Mouse (Mus musculus) macrophage (primary cell): ENCODE data around the gene Ccdc148. TPM values are rescaled to one million over a fixed set of nuclear protein-coding genes. Genes with fewer than 3 reads are reported as not detected.
A peak's percentile ranks its signal among the peaks of the same experiment; 100 is the strongest.

Experiments used
- H3K27ac ChIP-seq: fragments of 350-480 bp; formaldehyde crosslinking; 2 replicates; pipeline ENCODE4 v1.9.0; 2021
- H3K36me3 ChIP-seq: fragments of 350-480 bp; formaldehyde crosslinking; 2 replicates; pipeline ENCODE4 v1.9.0; 2021; ENCODE audit errors: inconsistent target
- H3K4me3 ChIP-seq: fragments of 350-480 bp; formaldehyde crosslinking; 2 replicates; pipeline ENCODE4 v1.9.0; 2021; ENCODE audit errors: inconsistent target
- H3K79me2 ChIP-seq: fragments of 350-480 bp; formaldehyde crosslinking; 2 replicates; pipeline ENCODE4 v1.9.0; 2021; ENCODE audit errors: inconsistent target
- WGBS: methylation state at CpG from one replicate; pipeline ENCODE4 v1.1.7; 2026; ENCODE audit warnings: inconsistent platforms; ENCODE audit not compliant: missing documents; 5-methylcytosine and 5-hydroxymethylcytosine counted together
- polyA plus RNA-seq: library from polyadenylated mRNA; stranded (reverse); fragments of 250-400 nt; gene quantifications from 3 replicates; pipeline ENCODE4 v1.2.4, GENCODE M21; 2018; ENCODE audit warnings: inconsistent platforms
- total RNA-seq, 78 experiments: library from RNA; depleted of rRNA; stranded (reverse); fragments of 250-400 nt; gene quantifications; 1 replicate in 9 of 78; 2 replicates in 24 of 78; 3 replicates in 43 of 78; 4 replicates in 2 of 78; pipeline ENCODE4 v1.2.4; 2018; ENCODE audit warnings: inconsistent platforms in 56 of 78

Gene Ccdc148
- 10 to 100 TPM in 7 of 26 experiments, 1 to 10 TPM in 18, under 1 TPM in 1; 0.96 to 15.3 (median 3.4) TPM for total RNA-seq (2018; cell fraction: chromatin; rRNA removed)
- total RNA-seq (2018; cell fraction: cytosol; rRNA removed), result 10 to 100 TPM in 1 of 26 experiments, 1 to 10 TPM in 23, under 1 TPM in 2; 0.76 to 10.2 (median 3.2) TPM
- 10 to 100 TPM in 6 of 26 experiments, 1 to 10 TPM in 20; 1.0 to 15.7 (median 3.9) TPM for total RNA-seq (2018; cell fraction: nucleus; rRNA removed)
- 1.8 to 14.4 TPM (median 8.7 TPM) in 3 replicates for polyA plus RNA-seq

DNA sequence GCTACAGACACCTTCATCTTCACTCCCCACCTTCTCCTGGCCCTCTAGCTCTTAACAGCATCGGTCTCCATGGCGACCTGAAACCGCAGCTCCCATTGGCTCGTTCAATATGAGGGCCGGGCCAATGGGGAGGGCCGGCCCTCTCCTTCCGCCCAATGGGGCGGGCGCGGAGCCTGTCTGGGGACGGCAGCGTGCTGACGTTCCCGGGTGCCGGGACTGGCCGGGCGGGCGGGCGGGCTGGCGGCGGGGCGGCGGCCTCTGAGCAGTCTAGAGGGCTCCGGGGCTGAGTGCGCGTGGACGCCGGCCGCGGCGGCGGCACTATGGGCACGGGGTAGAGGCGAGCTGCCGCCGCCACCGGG is at the start of gene Ccdc148, which contains the start of gene Pkp4:
Gene Ccdc148 (minus strand): TSS at position 79 of the 359 bp plus-strand sequence.
Gene Pkp4 (plus strand): TSS at position 246 of the 359 bp plus-strand sequence.
- Histone ChIP-seq H3K79me2 (peaks cover 39% of the 10 kb centered on the region), H3K4me3 (peak within 1 kb of the TSS; percentile 65), H3K27ac (no peak within 1 kb of the TSS), H3K36me3 (no peaks in the 10 kb centered on the region)
- WGBS, result 0% methylated on average over 17 of the region's 37 CpGs

DNA sequence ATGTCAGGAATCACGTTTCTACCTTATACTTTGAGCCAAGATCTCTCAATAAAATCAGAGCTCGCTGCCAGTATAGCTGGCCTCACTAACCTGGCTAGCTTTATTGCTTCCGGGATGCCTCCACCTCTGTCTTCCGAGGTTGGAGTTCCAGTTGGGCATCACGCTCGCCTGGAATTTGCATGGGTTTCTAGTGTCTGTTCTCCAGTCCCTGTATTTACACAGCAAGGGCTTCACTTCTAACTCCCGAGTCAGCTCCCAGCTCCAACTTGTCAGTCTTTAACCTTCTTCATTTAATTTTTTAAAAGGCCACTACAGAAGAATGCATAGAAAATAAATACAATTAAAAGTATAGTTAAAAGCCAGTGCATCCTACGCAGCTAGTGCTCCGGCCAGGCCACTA is 47.8 kb upstream of the Ccdc148 start:
- 96% methylated on average over 9 of the region's 9 CpGs for WGBS
- no peaks in the 10 kb centered on the region for H3K36me3 ChIP-seq
- H3K79me2 ChIP-seq, result peaks cover 97% of the 10 kb centered on the region
- H3K4me3 ChIP-seq, result no peak overlapping the region
- no peak overlapping the region for H3K27ac ChIP-seq

DNA sequence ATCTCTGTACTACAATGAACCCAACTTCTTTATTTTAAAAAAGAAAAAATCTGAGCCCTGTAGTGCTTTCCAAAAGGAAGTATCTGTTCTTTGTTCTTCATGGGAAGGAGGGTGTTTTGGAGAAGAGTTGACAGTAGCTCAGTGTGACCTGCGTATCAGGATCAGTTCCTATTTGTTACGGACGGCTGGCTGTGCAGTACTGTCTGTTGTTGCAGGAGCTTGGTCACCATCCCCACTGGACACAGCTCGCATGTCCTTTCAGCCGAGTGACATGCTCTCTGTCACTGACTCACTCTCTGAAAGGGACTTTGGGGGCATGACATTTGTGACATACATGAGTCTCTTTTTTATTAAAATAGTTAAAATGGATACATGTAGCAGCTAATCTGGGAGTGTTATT is 47.2 kb upstream of the Ccdc148 start:
- peaks cover 97% of the 10 kb centered on the region for H3K79me2 ChIP-seq
- no peak overlapping the region for H3K4me3 ChIP-seq
- H3K27ac ChIP-seq, result no peak overlapping the region
- no peaks in the 10 kb centered on the region for H3K36me3 ChIP-seq
- WGBS, result 72% methylated on average over 5 of the region's 5 CpGs

- 39% methylated on average over 4 of the region's 4 CpGs for WGBS
- Histone ChIP-seq H3K4me3 (no peak overlapping the region), H3K27ac (no peak overlapping the region), H3K36me3 (no peaks in the 10 kb centered on the region), H3K79me2 (peaks cover 97% of the 10 kb centered on the region)
Observed at GRCm38 (mm10) chr2:59207240-59207639, 46.8 kb upstream of the Ccdc148 start.

GRCm38 (mm10) chr2:59206190-59206589 is 45.7 kb upstream of the Ccdc148 start:
- whole genome bisulfite sequencing, result 86% methylated on average over 2 of the region's 2 CpGs
- Histone ChIP-seq H3K36me3 (no peaks in the 10 kb centered on the region), H3K4me3 (no peak overlapping the region), H3K79me2 (peaks cover 98% of the 10 kb centered on the region), H3K27ac (no peak overlapping the region)

DNA sequence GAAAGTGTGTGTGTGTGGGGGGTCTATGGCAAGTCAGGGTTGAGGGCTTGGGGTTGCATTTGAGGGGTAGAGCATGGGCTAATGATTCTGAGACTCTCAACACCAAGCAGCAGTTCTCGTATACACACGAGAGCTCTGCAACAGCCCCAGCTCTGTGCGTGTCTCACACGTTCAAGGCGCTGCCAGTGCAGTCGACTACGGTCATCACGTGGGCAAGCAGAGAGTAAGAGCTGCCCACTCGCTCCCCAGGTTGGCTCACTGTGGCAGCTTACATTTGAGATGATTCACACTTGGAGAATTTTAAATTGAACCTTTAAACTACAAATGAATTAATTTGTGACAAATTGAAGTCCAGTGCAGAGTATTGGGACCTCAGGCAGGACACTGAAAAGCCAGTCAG is 44.6 kb upstream of the Ccdc148 start:
- Histone ChIP-seq H3K4me3 (no peak overlapping the region), H3K36me3 (no peaks in the 10 kb centered on the region), H3K79me2 (peaks cover 97% of the 10 kb centered on the region), H3K27ac (no peak overlapping the region)
- WGBS, result 95% methylated on average over 9 of the region's 9 CpGs

DNA sequence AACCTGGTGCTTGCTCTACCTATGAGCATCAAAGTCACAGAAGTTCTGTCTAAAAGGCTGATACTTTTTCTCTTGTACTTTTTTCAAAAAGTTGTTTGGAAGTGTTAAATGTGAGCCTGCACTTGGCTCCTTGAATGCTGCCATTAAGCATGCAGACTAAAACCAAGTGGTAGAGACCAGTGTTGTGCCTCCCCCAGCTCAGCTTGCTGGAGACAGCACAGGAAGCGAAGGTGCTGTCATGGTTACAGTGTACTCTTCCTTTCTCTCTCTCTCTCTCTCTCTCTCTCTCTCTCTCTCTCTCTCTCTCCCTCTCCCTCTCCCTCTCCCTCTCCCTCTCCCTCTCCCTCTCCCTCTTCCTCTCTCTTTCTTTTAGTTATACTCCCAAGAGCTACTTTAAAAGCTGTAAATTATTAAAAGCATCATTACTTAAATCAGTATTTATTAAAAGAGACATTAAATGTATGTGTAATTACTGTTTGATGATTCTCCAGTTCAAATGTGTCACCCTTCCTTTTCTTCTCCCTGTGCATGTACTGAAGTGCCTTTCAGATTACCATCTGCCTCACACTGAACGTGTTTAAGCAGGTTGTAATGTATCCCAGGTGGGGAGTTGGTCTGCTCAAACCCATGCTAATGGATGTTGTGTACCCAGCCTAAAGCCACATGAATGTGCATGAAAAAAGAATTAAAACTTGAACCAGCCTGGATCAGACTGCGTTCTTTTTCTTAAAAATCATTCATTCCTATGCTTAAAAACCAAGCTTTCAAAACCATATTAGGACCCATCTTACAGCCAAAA is 43.3 kb upstream of the Ccdc148 start:
- Histone ChIP-seq H3K27ac (peak overlapping the region; percentile 53), H3K36me3 (no peaks in the 10 kb centered on the region), H3K79me2 (peaks cover 97% of the 10 kb centered on the region), H3K4me3 (no peak overlapping the region)
- WGBS, result 88% methylated on average over 3 of the region's 3 CpGs

DNA sequence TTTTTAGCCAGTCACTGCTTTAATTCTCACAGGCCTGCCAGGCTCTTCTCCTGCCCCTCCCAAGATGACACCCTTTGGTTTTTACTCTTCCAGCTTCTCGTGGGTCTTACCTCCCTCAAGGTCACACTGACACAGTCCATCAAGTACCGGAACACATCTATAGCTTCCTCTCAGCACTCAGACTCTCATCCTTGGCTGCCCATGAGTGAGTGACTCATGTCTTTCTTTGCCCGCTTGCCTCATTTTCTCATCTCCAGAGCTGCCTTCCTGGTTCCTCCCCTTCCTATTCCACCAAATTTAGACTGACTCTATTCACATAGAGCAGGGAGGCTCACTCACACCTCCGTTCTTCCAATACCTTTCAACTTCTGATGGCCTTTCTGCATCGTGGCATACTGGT is 42.4 kb upstream of the Ccdc148 start:
- 57% methylated on average over 5 of the region's 5 CpGs for WGBS
- Histone ChIP-seq H3K36me3 (no peaks in the 10 kb centered on the region), H3K4me3 (no peak overlapping the region), H3K27ac (peak overlapping the region; percentile 53), H3K79me2 (peaks cover 97% of the 10 kb centered on the region)

- H3K27ac ChIP-seq, result no peak overlapping the region
Observed at GRCm38 (mm10) chr2:59200511-59200910, 40.0 kb upstream of the Ccdc148 start.

GRCm38 (mm10) chr2:59199476-59199976 is 39.0 kb upstream of the Ccdc148 start:
- 92% methylated on average over 5 of the region's 5 CpGs for WGBS
- peaks cover 99% of the 10 kb centered on the region for H3K79me2 ChIP-seq
- H3K36me3 ChIP-seq, result no peaks in the 10 kb centered on the region
- H3K27ac ChIP-seq, result no peak overlapping the region
- H3K4me3 ChIP-seq, result no peak overlapping the region

More at GRCm38 (mm10) chr2:59200511-59200910, 40.0 kb upstream of the Ccdc148 start:
- 100% methylated on average over 3 of the region's 3 CpGs for WGBS
- no peaks in the 10 kb centered on the region for H3K36me3 ChIP-seq
- H3K4me3 ChIP-seq, result no peak overlapping the region
- H3K79me2 ChIP-seq, result peaks cover 99% of the 10 kb centered on the region

GRCm38 (mm10) chr2:59197156-59197555 is 36.7 kb upstream of the Ccdc148 start:
- Histone ChIP-seq H3K79me2 (peaks cover 99% of the 10 kb centered on the region), H3K27ac (no peak overlapping the region), H3K36me3 (no peaks in the 10 kb centered on the region), H3K4me3 (no peak overlapping the region)
- WGBS, result 85% methylated on average over 4 of the region's 4 CpGs

DNA sequence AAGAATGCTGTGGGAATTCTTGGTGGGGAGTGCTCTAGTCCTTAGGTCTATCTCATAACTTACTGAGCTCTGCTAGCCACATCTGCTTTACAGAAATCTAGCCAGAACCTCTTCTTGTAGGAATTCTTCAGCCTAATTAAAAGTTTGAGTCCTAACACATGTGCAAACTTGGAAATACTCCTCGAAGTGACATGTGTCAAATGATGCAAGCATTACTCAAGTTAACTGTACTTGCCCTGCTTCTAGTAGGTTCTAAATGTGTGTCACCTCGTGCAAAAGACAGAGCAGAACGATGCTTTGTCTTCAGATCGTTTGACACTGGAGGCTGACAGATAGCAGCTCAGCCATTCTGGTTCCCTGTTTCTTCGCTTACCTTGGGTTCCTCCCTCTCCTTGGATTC is 32.6 kb upstream of the Ccdc148 start:
- Histone ChIP-seq H3K36me3 (no peaks in the 10 kb centered on the region), H3K27ac (no peak overlapping the region), H3K79me2 (peaks cover 99% of the 10 kb centered on the region), H3K4me3 (no peak overlapping the region)
- 95% methylated on average over 5 of the region's 5 CpGs for WGBS

DNA sequence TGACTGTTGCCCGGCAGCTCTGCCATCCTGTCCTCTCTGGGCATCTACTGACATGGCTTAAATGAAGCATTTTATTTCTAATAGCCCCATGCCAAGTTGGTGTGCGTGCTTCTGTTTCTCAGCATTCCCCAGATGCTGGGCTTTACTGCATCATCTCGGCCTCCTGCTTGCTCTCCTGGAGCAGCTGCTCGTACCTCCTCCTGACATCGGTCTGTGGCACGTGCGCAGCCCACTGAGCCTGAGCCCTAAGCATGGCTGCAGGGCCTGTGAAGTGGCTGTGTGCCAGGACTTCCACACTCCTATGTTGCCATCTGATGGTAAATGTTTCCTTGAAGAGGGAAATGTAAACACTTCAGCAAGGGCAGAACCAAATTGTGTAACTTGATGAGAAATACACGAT is 31.0 kb upstream of the Ccdc148 start:
- no peak overlapping the region for H3K4me3 ChIP-seq
- H3K27ac ChIP-seq, result no peak overlapping the region
- no peaks in the 10 kb centered on the region for H3K36me3 ChIP-seq
- H3K79me2 ChIP-seq, result peaks cover 98% of the 10 kb centered on the region
- WGBS, result 97% methylated on average over 8 of the region's 8 CpGs

- H3K27ac ChIP-seq, result no peak overlapping the region
- H3K79me2 ChIP-seq, result peaks cover 98% of the 10 kb centered on the region
- no peak overlapping the region for H3K4me3 ChIP-seq
- WGBS, result 94% methylated on average over 10 of the region's 10 CpGs
- H3K36me3 ChIP-seq, result no peaks in the 10 kb centered on the region
Observed at GRCm38 (mm10) chr2:59190186-59190585, 29.7 kb upstream of the Ccdc148 start.

DNA sequence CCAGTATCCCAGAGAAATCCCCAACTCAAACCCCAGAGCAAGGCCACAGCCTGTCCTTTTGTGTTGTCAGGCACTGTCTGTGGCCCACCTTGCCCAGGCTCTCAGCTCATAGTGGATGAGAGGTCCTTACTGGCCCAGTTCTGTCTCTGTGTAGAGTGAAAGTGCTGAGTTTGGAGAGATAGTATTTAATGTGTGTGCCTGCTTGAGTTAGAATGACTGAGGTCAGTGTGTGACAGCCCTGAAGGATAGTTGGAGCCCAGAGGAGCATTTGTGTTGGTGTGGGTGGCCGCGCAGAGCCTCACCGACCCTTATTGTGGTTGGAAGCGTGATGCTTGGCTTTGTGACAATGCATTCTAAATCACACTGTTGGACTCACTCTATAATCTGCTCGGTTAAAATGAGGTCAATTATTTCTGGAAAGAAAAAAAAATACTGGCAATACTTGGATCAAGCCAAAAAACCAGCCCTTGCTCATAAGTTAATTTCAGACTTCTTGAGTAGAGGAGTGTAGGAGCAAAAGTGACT is 29.2 kb upstream of the Ccdc148 start:
- WGBS, result 93% methylated on average over 5 of the region's 5 CpGs
- Histone ChIP-seq H3K79me2 (peaks cover 98% of the 10 kb centered on the region), H3K36me3 (no peaks in the 10 kb centered on the region), H3K4me3 (no peak overlapping the region), H3K27ac (no peak overlapping the region)
